12 mouse cellular contexts compared by ENCODE assay signal in the genomic region with DNA sequence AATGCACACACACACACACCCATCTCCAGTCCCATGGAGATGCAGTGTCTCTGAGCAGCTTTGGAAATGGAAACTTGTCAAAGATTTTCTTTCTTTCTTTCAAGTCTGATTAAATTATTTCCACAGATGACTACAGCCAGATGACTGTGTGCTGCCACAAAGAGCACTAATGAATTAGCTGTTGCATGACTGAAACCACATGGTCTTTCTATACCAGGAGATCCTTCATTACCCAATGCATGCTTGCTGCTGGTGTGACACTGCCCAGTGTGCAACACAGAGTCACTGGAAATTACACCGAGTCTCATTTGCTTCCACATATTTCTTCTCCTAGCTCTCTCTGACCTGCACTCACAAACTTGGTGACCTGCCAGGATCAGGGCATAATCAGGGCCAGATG.
DNase-seq lines count a peak whose midpoint lies in the region; ATAC-seq lines count a peak whose summit lies in the region.
"Had no signal": no experiment of that assay in that cellular context is flagged by ENCODE, and none has a peak within 500 bp of the region (broad histone marks: within the 10 kb centered on the region; RNA-seq: fewer than 3 reads in every experiment).

No protein-coding gene starts in this region.

- DNase-seq in Muller cell, postnatal 12 days (ENCODE audit: inconsistent ontology term) = peak; percentile 84
- DNase-seq in embryo, embryonic 10 days (ENCODE audit: low spot score) = peak; percentile 41
- peak; percentile 80 for DNase-seq in forelimb bud, embryonic 11.5 days (ENCODE audit: low read depth, low spot score)
- DNase-seq in lung, postnatal 14 days = peak; percentile 11
- no peak for DNase-seq in thymus, postnatal 14 days
- no peak for DNase-seq in liver
- DNase-seq: adrenal gland, postnatal 25 days; heart, postnatal 14 days had no signal

- no peak for ATAC-seq in erythroid progenitor cell, adult 5-6 weeks (replicated peaks; ENCODE audit: low FRiP score, poor library complexity, severe bottlenecking)
- ATAC-seq: CD4-positive, CD25-positive, alpha-beta regulatory T cell, adult 4 months; forebrain, embryonic 14.5 days; midbrain, embryonic 15.5 days had no signal

Comparison
In these comparisons a context has a peak if more than half of its experiments do, and no peak if none do; other contexts are left out.
1. DNase-seq: peak in Muller cell, postnatal 12 days (single experiment), embryo, embryonic 10 days (single experiment), forelimb bud, embryonic 11.5 days (single experiment) and lung, postnatal 14 days (single experiment); none in thymus, postnatal 14 days (single experiment) and liver (single experiment).